Mouse (Mus musculus) small intestine, adult 2 months (tissue): ENCODE measurements at regions not wholly inside any gene's neighbourhood (a gene's known extent, or its start where the extent isn't known, plus 50 kb on each side); places are given as distances from the start of the nearest gene placed in this dataset.

ENCODE experiments used
- H3K27ac ChIP-seq: fragments of 200-500 bp; 2 replicates; pipeline ENCODE4 v1.5.1; 2012; ENCODE audit warnings: low read depth, low read length, control low read depth, inconsistent platforms; ENCODE audit not compliant: insufficient read depth
- H3K27me3 ChIP-seq: fragments of 200-500 bp; 2 replicates; pipeline ENCODE4 v1.6.1; 2012; ENCODE audit warnings: mild to moderate bottlenecking, moderate library complexity, low read length, inconsistent platforms; ENCODE audit not compliant: control insufficient read depth, insufficient read depth
- H3K36me3 ChIP-seq: fragments of 200-500 bp; 2 replicates; pipeline ENCODE4 v1.6.1; 2012; ENCODE audit warnings: mild to moderate bottlenecking, low read length, control low read depth, inconsistent platforms; ENCODE audit not compliant: control insufficient read depth, insufficient read depth
- H3K4me1 ChIP-seq: fragments of 200-500 bp; 2 replicates; pipeline ENCODE4 v1.6.1; 2012; ENCODE audit warnings: low read length, inconsistent platforms, mixed read lengths; ENCODE audit not compliant: control insufficient read depth, insufficient read depth, insufficient read length
- H3K4me3 ChIP-seq: fragments of 200-500 bp; 2 replicates; pipeline ENCODE4 v1.5.1; 2012; ENCODE audit warnings: low read depth, mild to moderate bottlenecking, control low read depth, inconsistent platforms, low read length, moderate library complexity
- CTCF ChIP-seq: fragments of 200-500 bp; IDR thresholded peaks from 2 replicates; pipeline ENCODE4 v1.5.1; 2012; ENCODE audit warnings: low read depth, mild to moderate bottlenecking, control low read depth, inconsistent platforms, low read length, moderate library complexity, mixed read lengths; ENCODE audit not compliant: insufficient replicate concordance, insufficient read length; ENCODE audit errors: extremely low read depth
- POLR2A ChIP-seq: fragments of 200-500 bp; IDR thresholded peaks from 2 replicates; pipeline ENCODE4 v1.6.1; 2012; ENCODE audit warnings: low read depth, mild to moderate bottlenecking, control low read depth, inconsistent platforms, low read length, moderate library complexity
- WGBS: fragments of 180-500 bp; shearing (Covaris S2); methylation state at CpG from one replicate; pipeline ENCODE4 v1.1.7; 2018; 5-methylcytosine and 5-hydroxymethylcytosine counted together

- H3K36me3 ChIP-seq = no peaks in the 10 kb centered on the region
- WGBS = 73% methylated on average over 2 of the region's 2 CpGs
- no peaks in the 10 kb centered on the region for H3K27me3 ChIP-seq
- H3K4me1 ChIP-seq = no peaks in the 10 kb centered on the region
- H3K4me3 ChIP-seq = no peak overlapping the region
- TF ChIP-seq POLR2A = no peak
- TF ChIP-seq CTCF = no peak
- no peak overlapping the region for H3K27ac ChIP-seq
Measured at GRCm38 (mm10) chr1:73457261-73457660, 441.6 kb upstream of the Tnp1 start.

- Histone ChIP-seq H3K4me1 (no peaks in the 10 kb centered on the region), H3K27ac (no peak overlapping the region), H3K27me3 (no peaks in the 10 kb centered on the region), H3K4me3 (no peak overlapping the region), H3K36me3 (no peaks in the 10 kb centered on the region)
- TF ChIP-seq CTCF = no peak
- TF ChIP-seq POLR2A = no peak
- 20% methylated on average over 8 of the region's 8 CpGs for WGBS
Measured at GRCm38 (mm10) chr1:73456359-73457062, 440.8 kb upstream of the Tnp1 start.

- WGBS = 38% methylated on average over 6 of the region's 6 CpGs
- H3K4me1 ChIP-seq = no peaks in the 10 kb centered on the region
- TF ChIP-seq CTCF (no peak), POLR2A (no peak)
- no peaks in the 10 kb centered on the region for H3K27me3 ChIP-seq
- H3K36me3 ChIP-seq = no peaks in the 10 kb centered on the region
- H3K4me3 ChIP-seq = no peak overlapping the region
- no peak overlapping the region for H3K27ac ChIP-seq
Measured at GRCm38 (mm10) chr1:73444216-73444890, 428.6 kb upstream of the Tnp1 start.

DNA sequence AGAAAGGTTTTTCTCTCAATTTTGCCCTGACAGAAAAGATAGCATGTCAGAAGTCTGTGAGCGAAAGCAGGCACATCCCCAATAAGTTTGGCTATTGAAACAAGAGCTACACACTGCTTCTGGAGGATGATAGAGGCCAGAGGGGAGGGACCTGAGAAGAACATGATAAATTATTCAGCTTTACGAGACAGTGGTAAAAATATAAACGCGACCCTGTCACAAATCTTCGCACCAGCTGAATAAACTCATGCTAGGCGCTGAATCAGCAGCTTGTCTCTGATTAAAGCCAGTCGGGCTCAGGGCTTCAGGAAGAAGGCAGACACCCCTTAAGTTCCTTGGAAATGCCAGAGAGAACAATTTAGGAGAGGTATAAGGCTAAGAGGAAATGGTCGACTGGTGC is 422.7 kb upstream of the Tnp1 start:
- no peak for TF ChIP-seq POLR2A
- TF ChIP-seq CTCF = no peak
- no peaks in the 10 kb centered on the region for H3K4me1 ChIP-seq
- H3K36me3 ChIP-seq = no peaks in the 10 kb centered on the region
- H3K27ac ChIP-seq = no peak overlapping the region
- 44% methylated on average over 8 of the region's 8 CpGs for WGBS
- H3K27me3 ChIP-seq = no peaks in the 10 kb centered on the region
- no peak overlapping the region for H3K4me3 ChIP-seq

GRCm38 (mm10) chr1:73428101-73428500 is 412.4 kb upstream of the Tnp1 start:
- 81% methylated on average over 4 of the region's 4 CpGs for WGBS
- H3K4me1 ChIP-seq = no peaks in the 10 kb centered on the region
- no peaks in the 10 kb centered on the region for H3K36me3 ChIP-seq
- TF ChIP-seq CTCF = no peak
- H3K4me3 ChIP-seq = no peak overlapping the region
- no peaks in the 10 kb centered on the region for H3K27me3 ChIP-seq
- H3K27ac ChIP-seq = no peak overlapping the region

DNA sequence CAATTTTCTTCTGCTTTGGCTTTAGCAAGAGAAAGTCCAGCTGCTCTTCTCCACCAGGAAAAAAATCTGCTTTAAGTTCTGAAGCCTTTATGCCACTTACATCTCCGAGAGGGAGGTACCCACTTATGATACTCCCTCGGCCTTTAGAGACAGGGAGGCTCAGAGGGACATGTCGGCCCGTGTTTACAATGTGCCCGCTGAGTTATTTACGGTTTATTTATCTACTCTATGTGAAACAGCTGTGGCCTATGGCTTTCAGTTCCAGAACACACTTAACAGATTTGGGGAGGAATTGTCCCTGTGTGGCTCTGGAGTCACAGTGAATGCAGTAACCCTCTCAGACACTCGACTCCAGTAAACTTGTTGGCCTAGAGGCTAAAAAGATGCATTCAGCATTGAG is 409.3 kb upstream of the Tnp1 start:
- H3K27me3 ChIP-seq = no peaks in the 10 kb centered on the region
- H3K36me3 ChIP-seq = no peaks in the 10 kb centered on the region
- H3K4me1 ChIP-seq = no peaks in the 10 kb centered on the region
- WGBS = 33% methylated on average over 7 of the region's 7 CpGs
- H3K4me3 ChIP-seq = no peak overlapping the region
- no peak overlapping the region for H3K27ac ChIP-seq
- TF ChIP-seq CTCF (no peak), POLR2A (no peak)

DNA sequence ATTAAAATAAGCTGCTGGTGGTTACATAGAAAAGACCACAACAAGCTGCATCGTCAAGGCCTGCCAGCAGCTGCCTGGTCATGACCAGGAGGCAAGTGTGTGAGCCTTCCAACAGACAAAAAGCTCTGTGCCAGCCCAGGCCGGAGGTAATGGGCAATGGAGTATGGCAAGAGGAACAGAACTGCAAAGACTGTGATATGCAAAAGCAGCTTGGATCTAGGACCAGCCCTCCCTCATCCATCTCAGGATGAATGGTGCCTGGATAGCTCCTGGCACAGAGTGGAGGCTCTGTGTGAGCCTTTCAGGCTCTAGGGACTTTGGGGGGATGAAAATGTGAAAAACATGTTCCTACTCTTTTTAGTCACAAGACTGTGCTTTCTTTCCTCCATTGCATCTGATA is 402.5 kb upstream of the Tnp1 start:
- Histone ChIP-seq H3K27ac (no peak overlapping the region), H3K4me1 (no peaks in the 10 kb centered on the region), H3K36me3 (no peaks in the 10 kb centered on the region), H3K27me3 (no peaks in the 10 kb centered on the region), H3K4me3 (no peak overlapping the region)
- 88% methylated on average over 2 of the region's 2 CpGs for WGBS
- TF ChIP-seq CTCF = no peak
- no peak for TF ChIP-seq POLR2A
